Mouse (Mus musculus) forebrain, embryonic 14.5 days (tissue): Measurements from ENCODE around the gene Csad. TPM values are rescaled to one million over a fixed set of nuclear protein-coding genes. Genes with fewer than 3 reads are reported as not detected.

Source experiments
- ATAC-seq: fragments of 200-750 bp; cut with Nextera tagmentation; 2 replicates; pipeline ENCODE4 v1.8.0; 2017; ENCODE audit warnings: mild to moderate bottlenecking, moderate library complexity
- DNase-seq: peaks from one replicate; pipeline ENCODE4 v3.0.0-alpha.2; 2015; ENCODE audit warnings: low spot score
- H3K27ac ChIP-seq: fragments of 300-500 bp; sonication (generic); 2 replicates; pipeline ENCODE4 v1.5.1; 2014; ENCODE audit warnings: low read depth, mild to moderate bottlenecking, control low read depth, low read length, moderate library complexity
- H3K27me3 ChIP-seq: fragments of 300-500 bp; sonication (generic); replicated peaks from 2 replicates; pipeline ENCODE4 v1.6.1; 2014; ENCODE audit warnings: low read length, control low read depth, mixed read lengths; ENCODE audit not compliant: control insufficient read depth, insufficient read depth
- H3K36me3 ChIP-seq: fragments of 300-500 bp; sonication (generic); 2 replicates; pipeline ENCODE4 v1.6.1; 2014; ENCODE audit warnings: low read length, control low read depth; ENCODE audit not compliant: control insufficient read depth, insufficient read depth
- H3K4me1 ChIP-seq: fragments of 300-500 bp; sonication (generic); 2 replicates; pipeline ENCODE4 v1.6.1; 2014; ENCODE audit warnings: antibody characterized with exemption, low read length, control low read depth; ENCODE audit not compliant: control insufficient read depth, insufficient read depth
- H3K4me2 ChIP-seq: fragments of 300-500 bp; sonication (generic); 2 replicates; pipeline ENCODE4 v1.6.1; 2014; ENCODE audit warnings: mild to moderate bottlenecking, control low read depth, low read length
- H3K4me3 ChIP-seq: fragments of 300-500 bp; sonication (generic); 2 replicates; pipeline ENCODE4 v1.5.1; 2014; ENCODE audit warnings: low read depth, low read length, control low read depth
- H3K9ac ChIP-seq: fragments of 300-500 bp; sonication (generic); 2 replicates; pipeline ENCODE4 v1.6.1; 2014; ENCODE audit warnings: mild to moderate bottlenecking, low read length, control low read depth, moderate library complexity
- H3K9me3 ChIP-seq: fragments of 300-500 bp; sonication (generic); replicated peaks from 2 replicates; pipeline ENCODE4 v1.6.1; 2016; ENCODE audit warnings: low read length, control low read depth, mixed read lengths; ENCODE audit not compliant: control insufficient read depth
- WGBS: fragments of 180-500 bp; shearing (Covaris S2); extraction: QIAGEN DNeasy Blood & Tissue Kit; methylation state at CpG from one replicate; pipeline ENCODE4 v1.1.7; 2014; 5-methylcytosine and 5-hydroxymethylcytosine counted together
- polyA plus RNA-seq: library from polyadenylated mRNA; unstranded; fragments of >200 nt; fragmentation: Nextera tagmentation; extraction: Ambion mirVana; gene quantifications from 2 replicates; pipeline ENCODE4 v1.2.1, GENCODE M21; 2014

Csad gene
- polyA plus RNA-seq, 1 experiment from 2014 or later = 23.3 TPM

DNA sequence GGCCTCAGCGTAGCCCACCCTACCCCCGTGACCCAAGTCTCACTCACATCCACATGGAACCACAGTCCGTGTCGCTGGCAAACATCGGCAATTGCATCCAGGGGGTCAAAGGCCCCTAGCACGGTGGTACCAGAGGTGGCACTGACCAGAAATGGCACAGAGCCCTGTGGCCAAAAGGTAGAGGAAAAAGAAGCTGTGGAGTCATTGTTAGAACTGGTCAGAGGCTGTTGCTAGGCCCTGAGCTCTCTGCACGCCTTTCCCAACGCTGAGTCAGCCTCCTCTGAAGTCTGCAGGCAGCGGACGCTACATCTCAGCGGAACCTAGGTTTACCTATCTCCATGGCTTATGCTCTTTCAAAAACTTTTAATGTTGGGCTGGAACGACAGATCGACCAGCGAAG lies 24.6 kb downstream of the Csad start:
- H3K27ac ChIP-seq = no peak overlapping the region
- no peak overlapping the region for H3K9ac ChIP-seq
- H3K27me3 ChIP-seq = no peaks in the 10 kb centered on the region
- H3K4me3 ChIP-seq = no peak overlapping the region
- ATAC-seq = no peak
- no peak overlapping the region for H3K4me2 ChIP-seq
- no peak for DNase-seq
- H3K36me3 ChIP-seq = 0 out of 2 replicates have a peak, but pooled peaks cover 3% of the 10 kb centered on the region
- no peaks in the 10 kb centered on the region for H3K9me3 ChIP-seq
- WGBS = 91% methylated on average over 14 of the region's 14 CpGs
- no peaks in the 10 kb centered on the region for H3K4me1 ChIP-seq

DNA sequence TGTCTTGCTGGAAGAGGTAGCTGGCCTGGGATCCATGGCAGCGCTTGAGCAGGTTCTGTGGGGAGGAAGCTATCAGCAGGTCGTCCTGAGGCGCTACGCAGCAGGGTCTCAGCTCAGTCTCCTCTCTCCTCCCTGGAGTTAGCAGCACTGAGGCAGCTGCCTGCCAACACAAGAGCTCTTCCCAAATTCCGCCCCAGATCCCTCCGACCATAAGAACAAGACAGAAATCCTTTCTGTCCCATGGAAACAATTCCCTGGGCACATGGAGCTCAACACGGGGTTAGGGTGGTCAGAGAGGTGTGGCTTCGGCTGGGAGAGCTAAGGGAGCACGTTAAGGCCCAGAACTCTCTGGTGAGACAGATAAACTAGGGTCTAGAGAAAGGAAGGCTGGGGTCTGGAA lies 25.4 kb downstream of the Csad start:
- H3K9ac ChIP-seq = no peak overlapping the region

DNA sequence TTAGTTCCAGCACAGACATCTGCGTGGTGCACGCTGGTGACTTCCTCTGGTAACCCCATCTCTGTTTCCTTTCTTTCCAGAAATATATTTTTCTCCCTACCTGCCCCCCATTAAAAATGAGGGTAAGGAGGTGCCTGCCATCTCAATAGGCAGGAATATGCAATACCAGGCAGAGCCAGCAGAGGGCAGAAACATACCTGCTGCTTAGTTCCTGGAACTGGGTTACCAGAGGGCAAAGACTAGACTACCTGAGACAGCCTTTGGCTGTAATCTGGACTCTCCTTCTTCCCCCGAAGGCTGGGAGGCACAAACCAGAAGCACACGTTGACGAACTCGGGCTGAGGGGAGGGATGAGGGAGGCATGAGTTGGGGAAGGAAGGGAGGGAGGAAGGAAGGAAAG lies 26.2 kb downstream of the Csad start:
- no peaks in the 10 kb centered on the region for H3K4me1 ChIP-seq
- no peak overlapping the region for H3K9ac ChIP-seq
- H3K4me2 ChIP-seq = no peak overlapping the region
- H3K27me3 ChIP-seq = no peaks in the 10 kb centered on the region
- peaks cover 7% of the 10 kb centered on the region; the same call in 1 of the 2 replicates for H3K9me3 ChIP-seq
- DNase-seq (peak; percentile 73), ATAC-seq (no peak)
- no peak overlapping the region for H3K4me3 ChIP-seq
- no peaks in the 10 kb centered on the region for H3K36me3 ChIP-seq
- 20% methylated on average over 6 of the region's 6 CpGs for WGBS
- H3K27ac ChIP-seq = no peak overlapping the region

More for the DNA sequence above, 25.4 kb downstream of the Csad start:
- Histone ChIP-seq H3K9me3 (peaks cover 5% of the 10 kb centered on the region; the same call in 1 of the 2 replicates), H3K36me3 (no peaks in the 10 kb centered on the region), H3K4me2 (no peak overlapping the region), H3K4me1 (no peaks in the 10 kb centered on the region), H3K27ac (no peak overlapping the region), H3K27me3 (no peaks in the 10 kb centered on the region), H3K4me3 (no peak overlapping the region)
- WGBS = 80% methylated on average over 9 of the region's 9 CpGs
- DNase-seq (no peak), ATAC-seq (no peak)

DNA sequence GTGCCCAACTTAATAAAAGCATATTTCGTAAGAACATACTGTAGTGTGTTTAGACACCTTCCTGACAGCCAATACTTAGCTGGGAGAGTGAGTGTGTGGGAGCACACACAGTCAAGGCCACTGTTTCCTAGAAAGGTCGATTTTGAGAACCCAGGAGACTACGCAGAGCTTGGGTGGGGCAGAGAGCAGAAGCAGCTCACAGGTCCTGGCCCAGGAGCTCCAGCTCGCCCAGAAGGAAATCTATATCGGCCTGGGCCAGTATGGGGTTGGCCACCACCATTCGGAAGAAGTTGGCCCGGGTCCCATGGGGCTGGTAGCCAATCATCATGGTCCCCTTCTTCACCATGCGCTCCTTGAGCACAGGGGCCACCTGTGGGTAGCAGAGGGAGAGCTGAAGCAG lies 27.1 kb downstream of the Csad start:
- no peaks in the 10 kb centered on the region for H3K36me3 ChIP-seq

DNA sequence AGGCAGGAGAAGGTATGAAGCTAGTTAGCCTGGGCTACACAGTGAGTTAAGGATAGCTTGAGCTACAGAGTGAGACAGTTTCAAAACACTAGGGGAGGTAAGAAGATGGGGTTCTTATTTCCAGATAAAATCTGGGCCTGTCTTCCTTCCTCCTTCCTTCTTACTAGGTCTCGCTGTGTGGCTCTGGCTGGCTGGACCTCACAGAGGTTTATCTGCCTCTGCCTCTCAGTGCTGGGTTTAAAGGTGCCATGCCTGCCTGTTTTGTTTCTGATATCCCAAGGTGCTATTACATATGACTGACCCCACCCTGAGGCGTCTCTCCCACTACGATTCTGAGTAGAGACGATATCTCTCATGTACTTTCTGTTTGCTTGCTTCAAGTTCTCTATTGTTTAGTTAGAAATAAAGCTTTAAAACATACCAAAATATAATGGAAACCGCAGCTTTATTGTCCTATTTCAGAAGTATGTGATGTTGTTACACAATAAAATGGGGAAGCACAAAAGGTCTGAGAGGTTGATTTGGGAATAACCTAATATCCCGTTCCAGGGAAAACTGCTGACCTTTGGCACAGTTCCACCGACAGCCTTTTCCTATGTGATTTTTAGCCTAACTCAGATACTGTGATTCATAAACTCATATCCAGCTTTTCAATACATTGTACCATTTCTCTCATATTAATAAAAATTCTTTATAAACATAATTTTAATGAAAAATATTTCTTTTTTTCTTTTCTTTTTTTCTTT lies 27.8 kb downstream of the Csad start:
- Histone ChIP-seq H3K27me3 (no peaks in the 10 kb centered on the region), H3K4me2 (no peak overlapping the region), H3K4me3 (no peak overlapping the region), H3K9ac (no peak overlapping the region), H3K4me1 (no peaks in the 10 kb centered on the region), H3K36me3 (no peaks in the 10 kb centered on the region), H3K27ac (no peak overlapping the region), H3K9me3 (peaks cover 7% of the 10 kb centered on the region; the same call in 1 of the 2 replicates)
- ATAC-seq (no peak), DNase-seq (no peak)
- 90% methylated on average over 7 of the region's 7 CpGs for WGBS

More for the DNA sequence above, 27.1 kb downstream of the Csad start:
- WGBS = 82% methylated on average over 8 of the region's 8 CpGs
- Histone ChIP-seq H3K4me2 (no peak overlapping the region), H3K27ac (no peak overlapping the region), H3K27me3 (no peaks in the 10 kb centered on the region), H3K4me1 (no peaks in the 10 kb centered on the region), H3K9me3 (peaks cover 7% of the 10 kb centered on the region; the same call in 1 of the 2 replicates), H3K4me3 (no peak overlapping the region), H3K9ac (no peak overlapping the region)
- DNase-seq (no peak), ATAC-seq (no peak)

DNA sequence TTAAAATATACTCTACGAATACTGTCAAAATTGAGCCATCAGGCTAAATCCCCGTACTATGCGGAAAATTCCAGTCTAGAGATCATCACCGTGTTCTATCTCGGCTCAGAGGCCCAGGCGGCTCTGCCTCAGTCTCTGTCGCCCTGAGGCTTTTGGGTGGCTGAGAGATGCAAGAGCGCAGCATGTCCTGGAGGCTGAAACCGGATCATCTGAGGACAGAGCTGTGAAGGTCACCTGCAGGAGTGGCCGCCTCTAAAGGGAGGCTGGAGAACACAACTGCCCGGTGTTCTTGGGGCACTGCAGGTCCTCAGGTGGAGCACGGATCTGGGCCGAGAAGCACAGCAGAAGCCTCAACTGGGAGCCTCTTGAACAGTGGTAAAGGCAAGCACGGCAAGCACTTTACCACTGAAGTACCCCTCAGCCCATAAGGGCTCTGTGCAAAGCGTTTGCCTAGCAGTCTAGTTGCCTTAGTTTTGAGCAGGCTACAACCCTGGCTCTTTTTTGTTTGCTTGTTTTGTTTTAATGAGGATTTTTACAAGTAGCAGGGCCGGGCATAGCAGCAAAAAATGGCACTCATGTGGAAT lies 28.7 kb downstream of the Csad start:
- no peaks in the 10 kb centered on the region for H3K36me3 ChIP-seq
- H3K4me1 ChIP-seq = no peaks in the 10 kb centered on the region
- ATAC-seq (no peak), DNase-seq (no peak)
- H3K27ac ChIP-seq = no peak overlapping the region
- H3K9ac ChIP-seq = no peak overlapping the region
- H3K4me3 ChIP-seq = no peak overlapping the region
- H3K9me3 ChIP-seq = peaks cover 7% of the 10 kb centered on the region; the same call in 1 of the 2 replicates
- H3K4me2 ChIP-seq = no peak overlapping the region
- H3K27me3 ChIP-seq = no peaks in the 10 kb centered on the region
- 87% methylated on average over 16 of the region's 16 CpGs for WGBS

DNA sequence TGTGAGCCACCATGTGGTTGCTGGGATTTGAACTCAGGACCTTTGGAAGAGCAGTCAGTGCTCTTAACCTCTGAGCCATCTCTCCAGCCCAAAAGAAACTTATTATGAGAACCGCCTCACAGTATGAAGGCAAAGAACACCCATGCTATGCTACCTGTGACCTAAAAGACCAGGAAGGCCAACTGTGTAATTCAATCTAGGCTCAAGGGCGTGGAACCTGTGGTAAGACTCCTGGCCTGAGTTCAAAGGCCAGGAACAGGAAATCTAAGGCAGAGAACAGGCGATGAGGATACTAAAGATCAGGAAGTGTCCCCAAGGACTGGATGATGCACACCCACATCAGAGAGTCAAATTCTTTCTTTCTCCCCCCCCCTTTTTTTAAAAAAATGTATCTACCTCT lies 30.9 kb downstream of the Csad start:
- Histone ChIP-seq H3K27ac (no peak overlapping the region), H3K36me3 (no peaks in the 10 kb centered on the region), H3K9me3 (peaks cover 7% of the 10 kb centered on the region; the same call in 1 of the 2 replicates), H3K4me1 (no peaks in the 10 kb centered on the region), H3K4me3 (no peak overlapping the region), H3K27me3 (no peaks in the 10 kb centered on the region), H3K9ac (no peak overlapping the region), H3K4me2 (no peak overlapping the region)
- no peak for ATAC-seq
- 87% methylated on average over 3 of the region's 3 CpGs for WGBS
- DNase-seq = no peak

DNA sequence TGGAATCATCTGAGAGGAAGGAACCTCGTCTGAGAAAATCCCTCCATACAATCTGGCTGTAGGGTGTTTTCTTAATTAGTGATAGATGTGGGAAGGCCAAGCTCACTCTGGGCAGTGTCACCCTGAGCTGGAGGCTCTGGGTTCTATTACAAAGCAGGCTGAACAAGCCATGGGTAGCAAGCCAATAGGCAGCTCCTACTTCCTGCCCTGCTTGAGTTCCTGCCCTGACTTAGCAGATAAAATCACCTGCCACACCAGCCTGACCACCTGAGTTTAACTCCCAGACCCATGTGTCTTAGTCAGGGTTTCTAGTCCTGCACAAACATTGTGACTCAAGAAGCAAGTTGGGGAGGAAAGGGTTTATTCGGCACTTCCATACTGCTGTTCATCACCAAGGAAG lies 35.5 kb downstream of the Csad start:
- 63% methylated on average over 2 of the region's 2 CpGs for WGBS

DNA sequence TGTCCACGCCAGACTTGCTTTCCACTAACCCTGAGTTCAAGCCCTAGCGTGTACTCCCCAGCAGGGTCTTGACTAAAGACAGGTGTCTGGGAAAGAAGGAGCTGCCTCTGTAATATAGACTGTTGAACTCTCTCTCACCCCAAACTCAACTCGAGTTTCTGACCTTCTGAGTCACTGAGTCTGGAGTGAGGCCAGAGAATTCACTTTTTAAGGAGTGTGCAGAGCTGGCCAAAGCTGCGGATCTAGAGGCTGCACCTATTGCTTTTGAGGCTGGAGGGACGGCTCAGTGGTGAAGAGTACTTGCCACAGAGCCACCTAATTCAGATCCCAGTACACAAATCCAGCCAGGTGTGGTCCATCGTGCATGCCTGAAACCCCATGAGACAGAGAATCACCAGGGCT lies 36.9 kb downstream of the Csad start:
- 72% methylated on average over 6 of the region's 6 CpGs for WGBS
- DNase-seq = no peak
- H3K27ac ChIP-seq = no peak overlapping the region

More for the DNA sequence above, 35.5 kb downstream of the Csad start:
- DNase-seq = no peak
- no peaks in the 10 kb centered on the region for H3K4me1 ChIP-seq
- no peak overlapping the region for H3K4me2 ChIP-seq
- H3K27me3 ChIP-seq = no peaks in the 10 kb centered on the region
- no peak overlapping the region for H3K9ac ChIP-seq
- ATAC-seq = no peak
- no peak overlapping the region for H3K4me3 ChIP-seq
- peaks cover under 1% of the 10 kb centered on the region; the same call in 1 of the 2 replicates for H3K9me3 ChIP-seq
- H3K27ac ChIP-seq = no peak overlapping the region
- H3K36me3 ChIP-seq = no peaks in the 10 kb centered on the region

More for the DNA sequence above, 36.9 kb downstream of the Csad start:
- Histone ChIP-seq H3K9ac (no peak overlapping the region), H3K9me3 (no peaks in the 10 kb centered on the region), H3K4me1 (no peaks in the 10 kb centered on the region), H3K36me3 (no peaks in the 10 kb centered on the region), H3K27me3 (no peaks in the 10 kb centered on the region), H3K4me2 (no peak overlapping the region), H3K4me3 (no peak overlapping the region)
- no peak for ATAC-seq
